Mouse (Mus musculus) right cerebral cortex, postnatal 10 days (tissue): ENCODE data around the gene Vkorc1.
"Not testable (repeated sequence)": the region's sequence is repeated elsewhere in the genome, so short reads cannot be mapped to it uniquely, and the experiment has no call there.

Experiments
- DNase-seq, 2 experiments: peaks; one replicate each; pipeline ENCODE4 v3.0.0; 2021; ENCODE audit warnings: low spot score in 2 of 2

The Vkorc1 gene

GRCm38 (mm10) chr7:127895442-127895841 is at the start of gene Vkorc1, which contains the start of gene Gm21974:
Gene Vkorc1 (minus strand): TSS chr7:127895617.
Gene Gm21974 (minus strand): TSS chr7:127895454.
- DNase-seq: peak; percentile 96 to 97

- DNase-seq: no peak
These were observed 49.2 kb upstream of the Vkorc1 start for GRCm38 (mm10) chr7:127944614-127945013.

GRCm38 (mm10) chr7:127942097-127942496 is 46.7 kb upstream of the Vkorc1 start:
- DNase-seq: not testable (repeated sequence)

GRCm38 (mm10) chr7:127936216-127936884 is 40.9 kb upstream of the Vkorc1 start:
- DNase-seq: no peak

GRCm38 (mm10) chr7:127935748-127936159 is 40.3 kb upstream of the Vkorc1 start:
- no peak for DNase-seq

- peak; percentile 96 to 97 for DNase-seq
These were observed 39.8 kb upstream of the Vkorc1 start for GRCm38 (mm10) chr7:127935028-127935722.

- DNase-seq: no peak
These were observed 38.7 kb upstream of the Vkorc1 start for GRCm38 (mm10) chr7:127934075-127934474.

GRCm38 (mm10) chr7:127932273-127933031 is 37.0 kb upstream of the Vkorc1 start:
- no peak for DNase-seq

GRCm38 (mm10) chr7:127931351-127932135 is 36.1 kb upstream of the Vkorc1 start:
- no peak for DNase-seq

- DNase-seq: no peak
These were observed 35.2 kb upstream of the Vkorc1 start for GRCm38 (mm10) chr7:127930636-127931035.

GRCm38 (mm10) chr7:127929923-127930322 is 34.5 kb upstream of the Vkorc1 start, which contains the start of gene Prss8:
Gene Prss8 (minus strand): TSS chr7:127930104.
- no peak for DNase-seq

- DNase-seq: no peak
These were observed 33.2 kb upstream of the Vkorc1 start for GRCm38 (mm10) chr7:127928596-127928995.

GRCm38 (mm10) chr7:127927726-127928125 is 32.3 kb upstream of the Vkorc1 start:
- no peak for DNase-seq

GRCm38 (mm10) chr7:127926846-127927245 is 31.4 kb upstream of the Vkorc1 start:
- no peak for DNase-seq

- no peak for DNase-seq
These were observed 30.6 kb upstream of the Vkorc1 start for GRCm38 (mm10) chr7:127926066-127926465.

GRCm38 (mm10) chr7:127925252-127925651 is 29.8 kb upstream of the Vkorc1 start:
- DNase-seq: no peak

- no peak for DNase-seq
These were observed 28.3 kb upstream of the Vkorc1 start for GRCm38 (mm10) chr7:127923714-127924113.

- DNase-seq: no peak
These were observed 27.2 kb upstream of the Vkorc1 start for GRCm38 (mm10) chr7:127922451-127923275.

- DNase-seq: no peak
These were observed 26.1 kb upstream of the Vkorc1 start for GRCm38 (mm10) chr7:127921516-127921915.

GRCm38 (mm10) chr7:127919290-127919689 is 23.9 kb upstream of the Vkorc1 start:
- DNase-seq: no peak

- DNase-seq: peak in 1 of 2 experiments; percentile 49
These were observed 22.8 kb upstream of the Vkorc1 start for GRCm38 (mm10) chr7:127918203-127918602.
